Mouse (Mus musculus) heart, adult 18-20 months (tissue): ENCODE measurements around the gene Phxr2. TPM values are rescaled to one million over a fixed set of nuclear protein-coding genes. Genes with fewer than 3 reads are reported as not detected.

Source experiments
- DNase-seq, 2 experiments: peaks; one replicate each; pipeline ENCODE4 v3.0.0; 2021 to 2022; ENCODE audit warnings: mixed read lengths in 1 of 2
- total RNA-seq, 2 experiments: library from RNA; stranded (reverse); gene quantifications; 2 replicates each; pipeline ENCODE4 v1.2.3; 2021

The Phxr2 gene
- total RNA-seq, 2 experiments from 2014 or later: not detected

DNA sequence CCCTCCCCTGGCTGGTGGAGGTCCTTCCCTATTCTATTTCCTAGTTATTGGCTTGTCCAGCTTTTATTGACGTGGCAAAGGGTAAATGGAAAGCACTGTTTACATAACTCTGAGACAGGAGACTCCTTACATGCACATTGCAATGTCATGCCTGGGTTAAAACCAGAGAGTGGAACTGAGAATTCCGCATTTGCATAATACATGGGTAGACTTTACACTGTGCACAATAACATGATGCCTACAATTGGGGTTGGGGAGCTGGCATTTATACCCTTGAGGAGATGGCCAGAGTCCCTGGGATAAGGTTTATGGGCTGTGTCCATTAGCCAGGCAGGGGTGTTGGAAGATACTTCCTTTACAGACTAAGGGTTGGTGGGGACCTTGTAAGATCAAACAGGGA, 32.8 kb downstream of the Phxr2 start:
- DNase-seq: no peak

DNA sequence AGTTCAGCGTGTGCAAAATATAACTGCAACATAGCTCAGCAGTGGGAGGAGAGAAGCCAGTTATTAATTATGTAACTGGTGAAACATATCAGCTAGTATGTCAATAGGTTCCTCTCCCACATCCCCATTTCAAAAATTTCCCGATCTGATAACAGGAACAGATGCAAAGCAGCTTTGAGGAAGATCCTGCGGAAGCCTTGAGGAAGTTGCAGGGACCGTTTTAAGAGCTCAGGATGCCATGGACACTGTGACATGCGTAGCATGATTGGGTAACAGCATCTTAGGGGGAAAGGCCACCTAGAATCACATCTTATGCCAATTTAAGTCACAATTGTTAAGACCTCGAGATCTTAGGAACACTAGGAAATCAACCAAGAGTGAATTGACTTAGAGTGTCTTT, 36.2 kb downstream of the Phxr2 start:
- no peak for DNase-seq

DNA sequence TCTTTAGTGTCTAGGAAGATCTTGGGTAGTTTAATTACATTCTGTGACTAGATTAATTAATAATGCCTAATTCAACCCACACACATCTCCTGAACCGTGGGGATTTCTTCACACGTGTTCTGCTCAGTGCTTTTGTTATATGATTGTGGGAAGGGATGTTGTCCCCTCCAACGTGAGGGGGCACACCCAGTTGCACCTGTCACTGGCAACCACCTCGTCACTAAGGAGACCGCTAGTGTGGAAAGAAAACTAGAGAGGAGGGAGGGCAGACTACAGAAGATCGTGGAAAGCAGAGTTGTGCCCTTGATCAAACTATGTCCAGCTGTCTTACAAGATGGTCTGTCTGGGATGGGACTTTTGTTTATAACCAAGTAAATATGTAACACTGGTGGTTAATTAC, 40.1 kb downstream of the Phxr2 start:
- DNase-seq: no peak

DNA sequence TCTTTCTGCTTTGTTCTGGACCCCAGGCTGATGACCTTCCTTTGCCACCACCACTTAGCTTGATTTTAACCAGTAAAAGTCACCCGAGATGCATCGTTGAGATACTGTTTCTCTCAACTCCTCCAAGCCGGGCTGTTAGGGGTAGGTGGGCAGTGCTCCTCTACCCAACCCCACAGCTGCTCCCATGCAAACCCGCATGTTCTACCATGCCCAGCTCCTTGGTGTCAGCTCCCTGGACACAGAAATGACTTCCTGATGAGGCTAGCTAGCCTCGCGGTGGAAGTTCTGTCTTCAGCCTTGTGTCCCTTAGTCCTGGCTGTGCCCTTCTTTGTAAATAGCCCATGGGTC, 40.9 kb downstream of the Phxr2 start:
- DNase-seq: no peak

DNA sequence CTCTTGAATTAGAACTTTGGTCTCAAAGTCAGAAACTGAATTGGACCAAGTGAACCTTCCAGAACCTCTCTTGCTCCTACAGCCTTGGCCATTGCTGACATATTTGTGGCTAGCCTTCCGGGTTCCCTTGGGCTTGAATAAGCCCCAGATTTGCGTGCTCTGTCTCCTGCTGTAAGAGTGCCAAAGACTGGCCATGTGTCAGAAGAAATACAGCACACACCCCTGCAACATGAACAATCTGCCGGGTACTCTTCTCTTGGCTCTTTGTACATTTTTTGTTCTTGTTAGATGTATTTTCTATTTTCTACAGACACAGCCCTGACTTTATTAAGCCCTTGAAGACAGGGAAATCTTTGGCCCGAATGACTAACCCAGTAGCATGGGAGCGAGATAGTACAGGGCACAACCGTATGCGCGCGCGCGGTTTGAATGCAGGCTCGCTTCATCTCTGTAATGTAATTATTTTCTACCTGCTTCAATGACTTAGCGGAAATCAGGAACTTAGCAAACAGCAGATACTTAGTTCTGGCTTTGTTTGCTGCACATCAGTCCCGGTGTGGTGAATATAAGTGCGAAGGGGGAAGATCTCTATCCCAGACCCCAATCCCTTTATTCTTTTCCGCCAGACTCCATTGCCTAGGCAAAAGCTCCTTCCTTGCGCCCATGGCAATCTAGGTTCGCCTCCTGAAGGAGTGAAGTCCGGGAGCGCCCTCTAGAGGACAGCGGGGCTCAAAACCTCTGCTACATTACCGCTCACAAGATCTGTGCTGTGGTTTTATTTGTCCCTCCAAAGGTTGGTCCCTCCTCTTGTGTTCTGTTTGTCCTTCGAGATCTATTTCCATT, 41.5 kb downstream of the Phxr2 start:
- DNase-seq: peak; percentile 82 to 94

DNA sequence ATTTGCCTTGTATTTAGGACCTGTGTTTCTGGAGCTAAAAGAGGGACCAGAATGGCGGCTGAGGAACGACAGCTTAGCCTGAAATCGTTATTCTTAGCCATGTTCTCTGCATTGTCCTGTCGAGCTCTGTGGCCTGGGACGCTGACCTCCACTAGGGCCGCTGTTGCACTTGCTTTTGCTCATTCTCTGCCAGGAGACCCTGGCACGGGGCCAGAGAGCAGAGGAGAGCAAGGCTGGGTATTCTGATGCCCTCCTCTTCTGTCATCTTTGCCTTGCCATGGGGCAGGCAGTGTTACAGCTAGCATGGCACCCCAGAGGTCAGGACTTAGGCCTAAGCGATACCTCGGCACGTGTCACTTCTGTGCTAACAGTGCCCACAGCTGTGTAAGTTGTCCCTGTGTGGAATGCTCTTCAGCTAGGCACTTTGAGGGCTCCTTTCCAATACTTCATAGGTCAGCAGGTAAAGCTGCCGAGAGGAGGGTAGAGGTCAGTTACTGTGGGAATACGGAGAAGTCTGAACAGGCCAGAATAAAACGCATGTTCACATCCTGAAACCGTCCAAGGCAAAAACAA, 42.6 kb downstream of the Phxr2 start:
- peak in 1 of 2 experiments; percentile 17 for DNase-seq

DNA sequence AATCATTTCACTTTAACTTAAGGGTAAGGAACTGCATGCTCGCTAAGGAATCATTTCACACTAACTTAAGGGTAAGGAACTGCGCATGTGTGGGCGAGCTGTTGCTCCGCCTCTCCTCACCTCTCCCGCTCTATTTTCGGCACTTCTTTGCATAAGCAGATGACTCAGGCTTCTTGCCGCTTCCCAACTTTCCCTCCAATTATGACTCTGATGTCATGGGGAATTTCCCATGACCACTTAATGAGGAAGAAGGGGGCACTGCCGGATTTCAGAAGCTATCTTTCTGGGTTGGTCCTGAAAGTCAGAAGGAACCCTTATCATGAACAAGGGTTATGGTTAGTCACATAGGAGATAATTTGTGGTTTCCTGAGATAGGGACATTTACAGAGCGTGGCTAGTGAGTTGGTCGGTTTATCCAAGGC, 44.5 kb downstream of the Phxr2 start:
- peak in 1 of 2 experiments; percentile 30 for DNase-seq

DNA sequence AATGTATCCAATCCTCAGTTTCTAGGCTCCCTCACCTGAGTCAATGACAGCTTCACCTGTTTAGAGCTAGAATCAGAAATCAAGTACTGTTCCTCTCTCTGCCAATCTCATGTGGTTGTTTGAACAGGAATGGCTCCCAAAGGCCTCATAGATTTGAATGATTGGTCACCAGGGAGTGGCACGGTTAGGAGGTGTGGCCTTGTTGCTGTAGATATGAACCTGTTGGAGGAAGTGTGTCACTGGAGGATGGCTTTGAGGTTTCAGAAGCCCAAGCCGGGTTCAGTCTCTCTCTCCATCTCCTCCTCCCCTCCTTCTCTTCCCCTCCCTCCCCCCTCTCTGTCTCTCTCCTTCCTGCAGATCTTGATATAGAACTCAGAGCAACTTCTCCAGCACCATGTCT, 47.5 kb downstream of the Phxr2 start:
- DNase-seq: no peak

DNA sequence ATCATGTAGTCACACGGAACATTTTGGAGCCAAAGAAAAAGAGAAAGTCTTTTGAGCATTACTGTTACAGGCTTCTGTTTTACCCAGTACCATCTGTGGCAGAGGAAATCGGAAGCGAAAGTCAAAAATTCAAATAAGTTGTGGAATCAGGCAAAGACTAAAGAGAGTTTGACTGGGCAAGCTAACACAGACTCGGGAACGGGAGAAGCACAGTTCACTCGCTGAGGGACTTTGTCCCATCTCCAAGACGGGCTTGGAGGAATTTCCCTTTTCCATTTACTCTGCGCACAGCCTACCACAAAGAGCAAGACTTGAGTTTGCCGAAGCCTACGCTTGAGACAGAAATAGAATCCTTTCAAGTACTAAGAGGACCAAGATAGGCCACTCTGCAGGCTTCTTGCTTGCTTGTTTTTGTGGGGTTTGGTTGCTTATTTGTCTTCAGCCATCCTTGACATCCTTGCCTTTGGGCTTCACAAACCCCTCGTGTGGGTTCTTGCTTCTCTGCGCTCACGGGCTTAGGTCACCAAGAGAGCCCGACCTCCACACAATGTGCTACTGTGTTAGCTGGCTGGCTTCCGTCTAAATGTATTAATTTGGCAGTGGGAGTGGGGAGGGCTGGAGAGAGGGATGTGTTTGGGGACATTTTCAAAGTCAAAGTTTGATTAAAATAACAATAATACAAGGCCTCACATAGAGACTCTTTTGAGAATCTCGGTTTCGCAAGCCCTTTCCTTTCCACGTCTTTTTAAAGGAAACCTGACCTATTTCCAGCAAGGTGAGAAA, 49.8 kb downstream of the Phxr2 start:
- no peak for DNase-seq

Other genes starting within 250 kb of the Phxr2 start
- gene Atp2b1, start 211.9 kb downstream of the Phxr2 start, total RNA-seq: 10 to 100 TPM; 61.2 to 61.4 TPM
- gene Poc1b, start 19.3 kb downstream of the Phxr2 start, total RNA-seq: 1 to 10 TPM; 6.4 to 8.7 TPM
- gene Galnt4, start 18.2 kb downstream of the Phxr2 start, total RNA-seq: 1 to 10 TPM; 2.1 to 2.7 TPM
- gene Dusp6, start 136.9 kb upstream of the Phxr2 start, total RNA-seq: 10 to 100 TPM; 14.0 to 16.0 TPM